In the genomic region with DNA sequence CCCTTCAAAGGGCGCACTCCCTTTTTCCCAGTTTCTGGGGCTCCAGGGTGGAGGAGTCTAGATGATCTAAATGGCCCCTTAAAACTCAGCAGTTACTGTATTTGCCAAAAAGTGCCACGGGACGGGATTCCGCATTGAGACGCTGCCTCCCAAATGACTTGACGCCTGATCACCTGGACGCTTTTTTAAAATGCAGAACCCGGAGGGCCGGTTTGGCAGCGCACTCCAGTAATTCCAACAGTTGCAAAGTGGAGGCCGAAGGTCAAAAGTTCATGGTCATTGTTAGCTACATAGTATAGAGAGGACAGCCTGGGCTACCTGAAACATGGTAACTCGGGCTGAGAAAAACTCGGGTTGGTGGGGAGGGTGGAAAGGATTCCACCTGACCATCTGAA, we compare ENCODE assay signal across 9 mouse cellular contexts. TPM values are rescaled to one million over a fixed set of nuclear protein-coding genes. Genes with fewer than 3 reads are reported as not detected.
A peak's percentile ranks its signal among the peaks of the same experiment; 100 is the strongest.
DNase-seq lines count a peak whose midpoint lies in the region; ATAC-seq and TF ChIP-seq lines count a peak whose summit lies in the region.
"Had no signal": no experiment of that assay in that cellular context is flagged by ENCODE, and none has a peak within 500 bp of the region (broad histone marks: within the 10 kb centered on the region; RNA-seq: fewer than 3 reads in every experiment).

No protein-coding gene starts in this region.

- H3K27ac ChIP-seq in layer of hippocampus, adult 2 months: no peak overlapping the region
- H3K27ac ChIP-seq in embryonic facial prominence, embryonic 10.5 days (replicated peaks): peak overlapping the region; percentile 82
- no peak overlapping the region for H3K27ac ChIP-seq in intestine, embryonic 15.5 days
- H3K27ac ChIP-seq in neural tube, embryonic 12.5 days: no peak overlapping the region

- H3K36me3 ChIP-seq in embryonic facial prominence, embryonic 10.5 days (replicated peaks): peaks cover 37% of the 10 kb centered on the region
- peaks cover 6% of the 10 kb centered on the region; the same call in 1 of the 2 replicates for H3K36me3 ChIP-seq in intestine, embryonic 15.5 days
- peaks cover 5% of the 10 kb centered on the region for H3K36me3 ChIP-seq in neural tube, embryonic 12.5 days

- TF ChIP-seq CTCF in layer of hippocampus, adult 2 months (conservative IDR thresholded peaks at IDR 0.05): no peak

- H3K9ac ChIP-seq in intestine, embryonic 15.5 days: peak overlapping the region; percentile 58
- H3K9ac ChIP-seq in neural tube, embryonic 12.5 days: peak overlapping the region; percentile 55

- H3K27me3 ChIP-seq in embryonic facial prominence, embryonic 10.5 days (replicated peaks; ENCODE audit: low read depth, poor library complexity, severe bottlenecking): no peaks in the 10 kb centered on the region
- 0 out of 2 replicates have a peak, but pooled peaks cover 3% of the 10 kb centered on the region for H3K27me3 ChIP-seq in intestine, embryonic 15.5 days (replicated peaks)
- H3K27me3 ChIP-seq in neural tube, embryonic 12.5 days (replicated peaks): no peaks in the 10 kb centered on the region

- peak; percentile 46 for ATAC-seq in intestine, embryonic 15.5 days
- ATAC-seq in neural tube, embryonic 12.5 days (ENCODE audit: low FRiP score, low read depth): no peak

- WGBS in embryonic facial prominence, embryonic 10.5 days: 3% methylated on average over 13 of the region's 13 CpGs
- WGBS in intestine, embryonic 15.5 days: 2% methylated on average over 13 of the region's 13 CpGs
- WGBS in neural tube, embryonic 12.5 days: 4% methylated on average over 13 of the region's 13 CpGs

- peak overlapping the region; percentile 91 for H3K4me2 ChIP-seq in intestine, embryonic 15.5 days (replicated peaks)
- H3K4me2 ChIP-seq in neural tube, embryonic 12.5 days (replicated peaks): peak overlapping the region; percentile 91

- no peak for DNase-seq in layer of hippocampus, adult 2 months (ENCODE audit: low spot score in 2 of 2)
- no peak for DNase-seq in layer of hippocampus, adult 8-10 months (ENCODE audit: low spot score in 2 of 2)
- no peak for DNase-seq in embryonic facial prominence, embryonic 10.5 days (ENCODE audit: low spot score)
- DNase-seq in right cerebral cortex, postnatal 36 days (ENCODE audit: low spot score in 2 of 2): no peak
- DNase-seq in layer of hippocampus, adult 18-20 months (ENCODE audit: low spot score in 2 of 2): no peak
- DNase-seq in urinary bladder, adult 18-20 months (ENCODE audit: low spot score in 2 of 2): no peak

- peaks cover 18% of the 10 kb centered on the region for H3K4me1 ChIP-seq in embryonic facial prominence, embryonic 10.5 days
- H3K4me1 ChIP-seq in intestine, embryonic 15.5 days (replicated peaks): peaks cover 10% of the 10 kb centered on the region
- peaks cover 13% of the 10 kb centered on the region for H3K4me1 ChIP-seq in neural tube, embryonic 12.5 days

- no peaks in the 10 kb centered on the region for H3K9me3 ChIP-seq in embryonic facial prominence, embryonic 10.5 days
- no peaks in the 10 kb centered on the region for H3K9me3 ChIP-seq in intestine, embryonic 15.5 days
- no peaks in the 10 kb centered on the region for H3K9me3 ChIP-seq in neural tube, embryonic 12.5 days

- peak overlapping the region; percentile 43 for H3K4me3 ChIP-seq in layer of hippocampus, adult 2 months
- peak overlapping the region; percentile 81 for H3K4me3 ChIP-seq in embryonic facial prominence, embryonic 10.5 days
- peak overlapping the region; percentile 71 for H3K4me3 ChIP-seq in intestine, embryonic 15.5 days (replicated peaks)
- H3K4me3 ChIP-seq in neural tube, embryonic 12.5 days: peak overlapping the region; percentile 63

RNA-seq across cellular contexts. Expression of a gene that starts 0.5 kb away (rescaled TPM):
- total RNA-seq in layer of hippocampus, adult 2 months (2021): under 1 TPM; 0.25 to 0.59 TPM
- total RNA-seq in layer of hippocampus, adult 8-10 months (2022): 1 to 10 TPM in 1 of 4 experiments, under 1 TPM in 3; 0.12 to 1.2 (median 0.56) TPM
- polyA plus RNA-seq in embryonic facial prominence, embryonic 10.5 days (2016; fragmentation: Nextera tagmentation; extraction: Ambion mirVana): 27.3 and 28.2 TPM in 2 replicates
- polyA plus RNA-seq in intestine, embryonic 15.5 days (2015; fragmentation: Nextera tagmentation; extraction: Ambion mirVana): 16.7 and 17.0 TPM in 2 replicates
- polyA plus RNA-seq in neural tube, embryonic 12.5 days (2016; fragmentation: Nextera tagmentation; extraction: Ambion mirVana): 14.1 and 14.3 TPM in 2 replicates
- under 1 TPM; 0.13 to 0.22 TPM for total RNA-seq in layer of hippocampus, adult 18-20 months (2021)
- total RNA-seq: monocyte, adult 5-6 weeks had no signal

RNA-seq across cellular contexts. Expression of a gene that starts 4.1 kb away (rescaled TPM):
- total RNA-seq in layer of hippocampus, adult 2 months (2021): not detected
- not detected for total RNA-seq in layer of hippocampus, adult 8-10 months (2022)
- polyA plus RNA-seq in embryonic facial prominence, embryonic 10.5 days (2016; fragmentation: Nextera tagmentation; extraction: Ambion mirVana): 0.09 and 0.24 TPM in 2 replicates
- polyA plus RNA-seq in intestine, embryonic 15.5 days (2015; fragmentation: Nextera tagmentation; extraction: Ambion mirVana): not detected in 2 replicates
- polyA plus RNA-seq in neural tube, embryonic 12.5 days (2016; fragmentation: Nextera tagmentation; extraction: Ambion mirVana): not detected in 2 replicates
- not detected for total RNA-seq in layer of hippocampus, adult 18-20 months (2021)
- total RNA-seq: monocyte, adult 5-6 weeks had no signal

RNA-seq across cellular contexts. Expression of a gene that starts 23.9 kb away (rescaled TPM):
- 10 to 100 TPM; 79.2 to 81.8 TPM for total RNA-seq in layer of hippocampus, adult 2 months (2021)
- total RNA-seq in layer of hippocampus, adult 8-10 months (2022): 10 to 100 TPM; 67.5 to 89.0 (median 81.9) TPM
- 126 and 145 TPM in 2 replicates for polyA plus RNA-seq in embryonic facial prominence, embryonic 10.5 days (2016; fragmentation: Nextera tagmentation; extraction: Ambion mirVana)
- polyA plus RNA-seq in intestine, embryonic 15.5 days (2015; fragmentation: Nextera tagmentation; extraction: Ambion mirVana): 152 and 167 TPM in 2 replicates
- polyA plus RNA-seq in neural tube, embryonic 12.5 days (2016; fragmentation: Nextera tagmentation; extraction: Ambion mirVana): 129 and 141 TPM in 2 replicates
- 10 to 100 TPM; 81.9 to 82.9 TPM for total RNA-seq in layer of hippocampus, adult 18-20 months (2021)

RNA-seq across cellular contexts. Expression of a gene that starts 39.3 kb away (rescaled TPM):
- total RNA-seq in layer of hippocampus, adult 2 months (2021): 10 to 100 TPM; 15.0 to 16.5 TPM
- total RNA-seq in layer of hippocampus, adult 8-10 months (2022): 10 to 100 TPM; 14.0 to 19.9 (median 16.1) TPM
- polyA plus RNA-seq in embryonic facial prominence, embryonic 10.5 days (2016; fragmentation: Nextera tagmentation; extraction: Ambion mirVana): 52.2 and 52.4 TPM in 2 replicates
- polyA plus RNA-seq in intestine, embryonic 15.5 days (2015; fragmentation: Nextera tagmentation; extraction: Ambion mirVana): 36.7 and 40.3 TPM in 2 replicates
- polyA plus RNA-seq in neural tube, embryonic 12.5 days (2016; fragmentation: Nextera tagmentation; extraction: Ambion mirVana): 28.9 and 29.1 TPM in 2 replicates
- 10 to 100 TPM; 16.3 to 16.5 TPM for total RNA-seq in layer of hippocampus, adult 18-20 months (2021)

RNA-seq across cellular contexts. Expression of a gene that starts 54.8 kb away (rescaled TPM):
- 10 to 100 TPM; 16.2 to 16.5 TPM for total RNA-seq in layer of hippocampus, adult 2 months (2021)
- 10 to 100 TPM; 26.0 to 34.3 (median 29.3) TPM for total RNA-seq in layer of hippocampus, adult 8-10 months (2022)
- polyA plus RNA-seq in embryonic facial prominence, embryonic 10.5 days (2016; fragmentation: Nextera tagmentation; extraction: Ambion mirVana): not detected in 2 replicates
- not detected in 2 replicates for polyA plus RNA-seq in intestine, embryonic 15.5 days (2015; fragmentation: Nextera tagmentation; extraction: Ambion mirVana)
- polyA plus RNA-seq in neural tube, embryonic 12.5 days (2016; fragmentation: Nextera tagmentation; extraction: Ambion mirVana): 0.24 and 0.60 TPM in 2 replicates
- 10 to 100 TPM; 33.0 to 33.4 TPM for total RNA-seq in layer of hippocampus, adult 18-20 months (2021)
- total RNA-seq: monocyte, adult 5-6 weeks had no signal
